Mouse (Mus musculus) spleen, adult 2 months (tissue): ENCODE measurements around the gene Rasl2-9.
"Not testable (repeated sequence)": the region's sequence is repeated elsewhere in the genome, so short reads cannot be mapped to it uniquely, and the experiment has no call there.

Source experiments
- CTCF ChIP-seq: fragments of 200-500 bp; IDR thresholded peaks from 2 replicates; pipeline ENCODE4 v1.5.1; 2011; ENCODE audit warnings: mild to moderate bottlenecking, inconsistent platforms; ENCODE audit not compliant: insufficient read depth, insufficient read length, insufficient replicate concordance; ENCODE audit errors: extremely low read depth
- POLR2A ChIP-seq: fragments of 200-500 bp; IDR thresholded peaks from 2 replicates; pipeline ENCODE4 v1.6.1; 2011; ENCODE audit warnings: low read depth, low read length, inconsistent platforms

DNA sequence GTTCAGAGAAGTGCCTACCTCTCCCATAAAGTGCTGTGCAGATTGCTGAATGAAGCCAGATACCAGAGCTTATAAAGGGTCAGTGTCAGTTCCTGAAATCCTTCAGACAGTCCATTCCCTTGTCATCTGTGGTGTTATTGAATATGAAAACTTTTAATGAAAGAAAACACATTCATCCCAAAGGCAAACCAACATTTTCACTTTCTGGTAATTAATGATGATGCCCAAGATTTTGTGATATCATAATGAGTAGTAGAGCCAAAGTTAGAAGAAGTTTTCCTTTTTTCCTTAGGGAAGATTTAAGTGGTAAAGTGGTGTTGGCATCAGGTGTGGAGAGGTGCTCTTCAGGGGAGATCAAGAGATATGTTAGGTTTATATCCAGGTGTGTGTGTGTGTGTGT lies 23.8 kb upstream of the Rasl2-9 start, which contains the start of gene Vmn1r55:
- TF ChIP-seq CTCF, POLR2A: not testable (repeated sequence)
